In the genomic region with DNA sequence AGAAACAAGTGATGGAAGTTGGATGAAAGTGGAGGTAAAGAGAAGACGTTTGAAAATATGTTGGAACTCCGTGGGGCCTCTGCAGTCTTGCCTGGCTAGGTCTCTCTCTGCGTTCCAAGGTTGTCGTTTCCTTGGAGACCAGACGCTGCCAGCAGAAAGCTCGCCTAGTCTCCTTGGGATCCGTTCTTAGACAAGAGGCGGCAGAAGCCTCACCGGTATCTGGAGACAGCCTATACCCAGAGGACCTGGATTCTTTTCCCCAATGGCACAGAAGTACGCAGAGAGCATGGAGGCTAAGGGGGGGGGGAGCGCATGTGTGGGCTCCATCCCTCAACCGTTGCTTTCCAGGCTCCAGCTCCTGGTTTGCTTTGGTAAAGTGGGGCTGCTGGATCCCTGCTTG, we compare ENCODE assay signal across 9 mouse cellular contexts. TPM values are rescaled to one million over a fixed set of nuclear protein-coding genes. Genes with fewer than 3 reads are reported as not detected.
DNase-seq lines count a peak whose midpoint lies in the region; ATAC-seq and TF ChIP-seq lines count a peak whose summit lies in the region.
"Had no signal": no experiment of that assay in that cellular context is flagged by ENCODE, and none has a peak within 500 bp of the region (broad histone marks: within the 10 kb centered on the region; RNA-seq: fewer than 3 reads in every experiment).

No protein-coding gene starts in this region.

- H3K27me3 ChIP-seq in kidney, embryonic 16.5 days (ENCODE audit: insufficient read depth, low read length) = no peaks in the 10 kb centered on the region; the same call in 1 of the 2 replicates
- H3K27me3 ChIP-seq in forebrain, postnatal 0 days (ENCODE audit: insufficient read depth, low read length) = no peaks in the 10 kb centered on the region
- no peaks in the 10 kb centered on the region for H3K27me3 ChIP-seq in midbrain, embryonic 16.5 days (ENCODE audit: control insufficient read depth, insufficient read depth, low read depth, low read length)

- 10% methylated on average over 12 of the region's 12 CpGs for WGBS in kidney, embryonic 16.5 days
- WGBS in forebrain, postnatal 0 days = 6% methylated on average over 12 of the region's 12 CpGs
- WGBS in midbrain, embryonic 16.5 days = under 1% methylated on average over 12 of the region's 12 CpGs

- no peak for TF ChIP-seq CTCF in forebrain, postnatal 0 days (IDR thresholded peaks at IDR 0.05; ENCODE audit: low read depth)

- no peaks in the 10 kb centered on the region for H3K36me3 ChIP-seq in kidney, embryonic 16.5 days (ENCODE audit: insufficient read depth, low read length)
- H3K36me3 ChIP-seq in forebrain, postnatal 0 days (ENCODE audit: insufficient read depth) = no peaks in the 10 kb centered on the region
- H3K36me3 ChIP-seq in midbrain, embryonic 16.5 days (ENCODE audit: control insufficient read depth, insufficient read depth, low read length) = no peaks in the 10 kb centered on the region

- peak overlapping the region; percentile 20; the same call in 1 of the 2 replicates for H3K4me3 ChIP-seq in kidney, embryonic 16.5 days (ENCODE audit: low read length)
- H3K4me3 ChIP-seq in forebrain, postnatal 0 days (ENCODE audit: low read depth, low read length) = peak overlapping the region; percentile 11; the same call in 1 of the 2 replicates
- H3K4me3 ChIP-seq in midbrain, embryonic 16.5 days (ENCODE audit: low read depth, low read length) = no peak overlapping the region

- DNase-seq in kidney, adult 11 months = no peak
- peak; percentile 62 for DNase-seq in embryo, embryonic 10.5 days (ENCODE audit: low spot score)
- DNase-seq in forebrain, postnatal 0 days = peak; percentile 72
- no peak for DNase-seq in adipocyte (ENCODE audit: low spot score)
- DNase-seq in layer of hippocampus, adult 9-11 months = no peak

- H3K4me2 ChIP-seq in kidney, embryonic 16.5 days (replicated peaks; ENCODE audit: low read depth, low read length) = peak overlapping the region; percentile 32
- H3K4me2 ChIP-seq in forebrain, postnatal 0 days (ENCODE audit: low read depth) = peak overlapping the region; percentile 38
- H3K4me2 ChIP-seq in midbrain, embryonic 16.5 days (ENCODE audit: low read length) = peak overlapping the region; percentile 48

- H3K9me3 ChIP-seq in kidney, embryonic 16.5 days (ENCODE audit: low read length) = no peaks in the 10 kb centered on the region
- H3K9me3 ChIP-seq in forebrain, postnatal 0 days (ENCODE audit: low read length) = no peaks in the 10 kb centered on the region
- H3K9me3 ChIP-seq in midbrain, embryonic 16.5 days (replicated peaks; ENCODE audit: control insufficient read depth, low read length, poor library complexity, severe bottlenecking) = no peaks in the 10 kb centered on the region

- ATAC-seq in kidney, embryonic 16.5 days (ENCODE audit: low FRiP score, low TSS enrichment) = 0 out of 2 replicates have a peak, but pooled peaks have one; percentile 23
- ATAC-seq in forebrain, postnatal 0 days = peak; percentile 81
- peak; percentile 56; the same call in 1 of the 2 replicates for ATAC-seq in midbrain, embryonic 16.5 days
- ATAC-seq in granulocyte monocyte progenitor cell, adult 5-6 weeks (replicated peaks; ENCODE audit: poor library complexity, severe bottlenecking) = no peak

- H3K27ac ChIP-seq in kidney, embryonic 16.5 days (ENCODE audit: low read length) = no peak overlapping the region
- H3K27ac ChIP-seq in forebrain, postnatal 0 days (ENCODE audit: low read depth, low read length) = no peak overlapping the region
- H3K27ac ChIP-seq in midbrain, embryonic 16.5 days (ENCODE audit: low read length) = no peak overlapping the region

- H3K4me1 ChIP-seq in kidney, embryonic 16.5 days (ENCODE audit: insufficient read depth, low read length) = peaks cover 11% of the 10 kb centered on the region
- 0 out of 2 replicates have a peak, but pooled peaks cover 5% of the 10 kb centered on the region for H3K4me1 ChIP-seq in forebrain, postnatal 0 days (ENCODE audit: insufficient read depth)
- peaks cover 5% of the 10 kb centered on the region; the same call in 1 of the 2 replicates for H3K4me1 ChIP-seq in midbrain, embryonic 16.5 days (ENCODE audit: control insufficient read depth, insufficient read depth, low read length)

- H3K9ac ChIP-seq in kidney, embryonic 16.5 days (replicated peaks; ENCODE audit: low read length) = no peak overlapping the region
- H3K9ac ChIP-seq in forebrain, postnatal 0 days = no peak overlapping the region; the same call in 1 of the 2 replicates
- H3K9ac ChIP-seq in midbrain, embryonic 16.5 days (ENCODE audit: low read depth, low read length) = no peak overlapping the region; the same call in 1 of the 2 replicates

RNA-seq across cellular contexts. Expression of a gene that starts 12.1 kb away (rescaled TPM):
- 0.67 and 0.85 TPM in 2 replicates for polyA plus RNA-seq in kidney, embryonic 16.5 days (2015; fragmentation: Nextera tagmentation; extraction: Ambion mirVana)
- 2.3 and 5.0 TPM in 2 replicates for total RNA-seq in forebrain, postnatal 0 days (2014; rRNA removed)
- polyA plus RNA-seq in forebrain, postnatal 0 days (2015; fragmentation: Nextera tagmentation; extraction: Ambion mirVana) = 5.6 and 6.4 TPM in 2 replicates
- polyA plus RNA-seq in midbrain, embryonic 16.5 days (2015; fragmentation: Nextera tagmentation; extraction: Ambion mirVana) = 1.7 and 1.8 TPM in 2 replicates
- total RNA-seq in granulocyte monocyte progenitor cell, adult 5-6 weeks (2014; fragmentation: Nextera tagmentation) = 0.75 TPM in 1 of 2 replicates, not detected in the other
- total RNA-seq in granulocyte monocyte progenitor cell, adult 5-6 weeks (2017) = not detected in 2 replicates

RNA-seq across cellular contexts. Expression of a gene that starts 12.7 kb away (rescaled TPM):
- 31.5 and 34.2 TPM in 2 replicates for polyA plus RNA-seq in kidney, embryonic 16.5 days (2015; fragmentation: Nextera tagmentation; extraction: Ambion mirVana)
- 10.5 and 16.4 TPM in 2 replicates for total RNA-seq in forebrain, postnatal 0 days (2014; rRNA removed)
- 13.5 and 15.4 TPM in 2 replicates for polyA plus RNA-seq in forebrain, postnatal 0 days (2015; fragmentation: Nextera tagmentation; extraction: Ambion mirVana)
- 12.6 and 14.7 TPM in 2 replicates for polyA plus RNA-seq in midbrain, embryonic 16.5 days (2015; fragmentation: Nextera tagmentation; extraction: Ambion mirVana)
- total RNA-seq in granulocyte monocyte progenitor cell, adult 5-6 weeks (2014; fragmentation: Nextera tagmentation) = 3.7 and 9.4 TPM in 2 replicates
- 4.8 and 4.9 TPM in 2 replicates for total RNA-seq in granulocyte monocyte progenitor cell, adult 5-6 weeks (2017)

RNA-seq across cellular contexts. Expression of a gene that starts 29.6 kb away (rescaled TPM):
- 8.9 and 10.0 TPM in 2 replicates for polyA plus RNA-seq in kidney, embryonic 16.5 days (2015; fragmentation: Nextera tagmentation; extraction: Ambion mirVana)
- 47.1 and 47.8 TPM in 2 replicates for total RNA-seq in forebrain, postnatal 0 days (2014; rRNA removed)
- polyA plus RNA-seq in forebrain, postnatal 0 days (2015; fragmentation: Nextera tagmentation; extraction: Ambion mirVana) = 10.0 and 11.9 TPM in 2 replicates
- 12.1 and 14.0 TPM in 2 replicates for polyA plus RNA-seq in midbrain, embryonic 16.5 days (2015; fragmentation: Nextera tagmentation; extraction: Ambion mirVana)
- total RNA-seq in granulocyte monocyte progenitor cell, adult 5-6 weeks (2014; fragmentation: Nextera tagmentation) = 8.6 and 10.5 TPM in 2 replicates
- 1.5 and 2.4 TPM in 2 replicates for total RNA-seq in granulocyte monocyte progenitor cell, adult 5-6 weeks (2017)

RNA-seq across cellular contexts. Expression of a gene that starts 36.9 kb away (rescaled TPM):
- polyA plus RNA-seq in kidney, embryonic 16.5 days (2015; fragmentation: Nextera tagmentation; extraction: Ambion mirVana) = not detected in 2 replicates
- total RNA-seq in forebrain, postnatal 0 days (2014; rRNA removed) = not detected in 2 replicates
- not detected in 2 replicates for polyA plus RNA-seq in forebrain, postnatal 0 days (2015; fragmentation: Nextera tagmentation; extraction: Ambion mirVana)
- not detected in 2 replicates for polyA plus RNA-seq in midbrain, embryonic 16.5 days (2015; fragmentation: Nextera tagmentation; extraction: Ambion mirVana)
- not detected in 2 replicates for total RNA-seq in granulocyte monocyte progenitor cell, adult 5-6 weeks (2014; fragmentation: Nextera tagmentation)
- not detected in 2 replicates for total RNA-seq in granulocyte monocyte progenitor cell, adult 5-6 weeks (2017)
- total RNA-seq: megakaryocyte progenitor cell, adult 5-6 weeks had no signal

RNA-seq across cellular contexts. Expression of a gene that starts 49.4 kb away (rescaled TPM):
- not detected in 2 replicates for polyA plus RNA-seq in kidney, embryonic 16.5 days (2015; fragmentation: Nextera tagmentation; extraction: Ambion mirVana)
- not detected in 2 replicates for total RNA-seq in forebrain, postnatal 0 days (2014; rRNA removed)
- not detected in 2 replicates for polyA plus RNA-seq in forebrain, postnatal 0 days (2015; fragmentation: Nextera tagmentation; extraction: Ambion mirVana)
- not detected in 2 replicates for polyA plus RNA-seq in midbrain, embryonic 16.5 days (2015; fragmentation: Nextera tagmentation; extraction: Ambion mirVana)
- total RNA-seq in granulocyte monocyte progenitor cell, adult 5-6 weeks (2014; fragmentation: Nextera tagmentation) = not detected in 2 replicates
- total RNA-seq in granulocyte monocyte progenitor cell, adult 5-6 weeks (2017) = not detected in 2 replicates
- total RNA-seq: megakaryocyte progenitor cell, adult 5-6 weeks had no signal

Comparison
In these comparisons a context has a peak if more than half of its experiments do, and no peak if none do; other contexts are left out.
1. DNase-seq: peak in embryo, embryonic 10.5 days (single experiment) and forebrain, postnatal 0 days (single experiment); none in kidney, adult 11 months (single experiment), adipocyte (single experiment) and layer of hippocampus, adult 9-11 months (single experiment).
2. Peak in every context shown above with its lines, with median percentiles within 50 percentile points of each other: H3K4me2 ChIP-seq.